Comparison of ENCODE assay signal across 20 mouse cellular contexts in the genomic region with DNA sequence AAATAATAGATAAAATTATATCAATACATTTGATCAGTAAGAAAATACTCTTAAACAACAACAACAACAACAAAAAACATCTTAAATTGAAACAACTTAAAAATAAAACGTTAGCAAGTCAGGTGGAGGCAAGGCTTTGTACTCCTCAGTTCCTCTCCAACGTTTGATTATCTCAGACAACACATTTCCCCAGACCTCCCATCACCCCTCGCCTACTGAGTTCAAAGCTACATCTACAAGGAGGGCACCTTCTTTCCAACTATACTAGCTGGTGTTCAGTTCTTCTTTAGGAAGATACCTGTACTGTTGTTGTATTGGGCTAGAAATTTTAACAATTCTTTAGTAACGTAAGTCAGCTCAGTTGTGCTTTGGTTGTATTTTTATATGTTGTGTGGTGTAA. TPM values are rescaled to one million over a fixed set of nuclear protein-coding genes. Genes with fewer than 3 reads are reported as not detected.
DNase-seq lines count a peak whose midpoint lies in the region; ATAC-seq and TF ChIP-seq lines count a peak whose summit lies in the region.
"Had no signal": no experiment of that assay in that cellular context is flagged by ENCODE, and none has a peak within 500 bp of the region (broad histone marks: within the 10 kb centered on the region; RNA-seq: fewer than 3 reads in every experiment).

No protein-coding gene starts in this region.

- H3K4me1 ChIP-seq in liver, embryonic 12.5 days, result peaks cover 11% of the 10 kb centered on the region
- no peaks in the 10 kb centered on the region for H3K4me1 ChIP-seq in liver, postnatal 0 days (ENCODE audit: insufficient read depth)
- H3K4me1 ChIP-seq: embryonic facial prominence, embryonic 12.5 days; forebrain, embryonic 15.5 days; heart, embryonic 12.5 days; hindbrain, embryonic 10.5 days had no signal

- TF ChIP-seq EP300 in liver, postnatal 0 days (IDR thresholded peaks at IDR 0.05; ENCODE audit: low read depth), result peak; percentile 19; the same call in 1 of the 2 replicates

- H3K27me3 ChIP-seq in liver, embryonic 12.5 days (replicated peaks), result no peaks in the 10 kb centered on the region
- no peaks in the 10 kb centered on the region for H3K27me3 ChIP-seq in liver, postnatal 0 days (ENCODE audit: insufficient read depth, low read length)
- H3K27me3 ChIP-seq: embryonic facial prominence, embryonic 12.5 days; forebrain, embryonic 15.5 days; heart, embryonic 12.5 days; Patski had no signal

- no peak overlapping the region for H3K4me2 ChIP-seq in liver, embryonic 12.5 days
- H3K4me2 ChIP-seq in liver, postnatal 0 days (ENCODE audit: low read depth, low read length), result no peak overlapping the region
- H3K4me2 ChIP-seq: embryonic facial prominence, embryonic 12.5 days; forebrain, embryonic 15.5 days; heart, embryonic 12.5 days; hindbrain, embryonic 14.5 days had no signal

- peak overlapping the region; percentile 67 for H3K27ac ChIP-seq in liver, embryonic 12.5 days
- H3K27ac ChIP-seq in liver, postnatal 0 days (ENCODE audit: low read depth), result no peak overlapping the region
- H3K27ac ChIP-seq: embryonic facial prominence, embryonic 12.5 days; forebrain, embryonic 15.5 days; hindbrain, embryonic 10.5 days; hindbrain, embryonic 14.5 days had no signal

- WGBS in liver, embryonic 12.5 days (ENCODE audit: insufficient replicate concordance), result 32% methylated on average over 4 of the region's 4 CpGs
- 64% methylated on average over 4 of the region's 4 CpGs for WGBS in liver, postnatal 0 days (ENCODE audit: insufficient replicate concordance)

- no peaks in the 10 kb centered on the region for H3K9me3 ChIP-seq in liver, embryonic 12.5 days (replicated peaks)
- H3K9me3 ChIP-seq in liver, postnatal 0 days (ENCODE audit: low read length), result no peaks in the 10 kb centered on the region
- H3K9me3 ChIP-seq: embryonic facial prominence, embryonic 12.5 days; forebrain, embryonic 15.5 days; heart, embryonic 12.5 days; hindbrain, embryonic 10.5 days had no signal

- DNase-seq in c-Kit-positive CD71-positive TER-119-positive erythroid progenitor cells, embryonic 14.5 days (ENCODE audit: low spot score), result peak; percentile 35
- DNase-seq in liver, postnatal 0 days, result no peak
- DNase-seq in MN1 (ENCODE audit: low spot score), result no peak
- DNase-seq in kidney, postnatal 4 days, result no peak
- DNase-seq in cerebellum, adult 18-20 months, result no peak
- DNase-seq: adrenal gland, adult 8-10 months; adrenal gland, postnatal 36 days; cerebellum, adult 11 months; cerebellum, adult 9-10 months; cerebellum, postnatal 25 days; gastrocnemius, postnatal 10 days; heart, adult 18-20 months had no signal

- ATAC-seq in liver, embryonic 12.5 days, result peak; percentile 83
- ATAC-seq in liver, postnatal 0 days, result no peak; the same call in 1 of the 2 replicates
- ATAC-seq: activated CD4-positive, CD25-positive, alpha-beta regulatory T cell, adult 4 months; forebrain, embryonic 15.5 days; Patski had no signal

- no peak for TF ChIP-seq CTCF in liver, postnatal 0 days (IDR thresholded peaks at IDR 0.05; ENCODE audit: low read depth)

- no peak overlapping the region for H3K9ac ChIP-seq in liver, embryonic 12.5 days
- no peak overlapping the region for H3K9ac ChIP-seq in liver, postnatal 0 days (replicated peaks)
- H3K9ac ChIP-seq: embryonic facial prominence, embryonic 12.5 days; forebrain, embryonic 15.5 days; heart, embryonic 12.5 days; hindbrain, embryonic 14.5 days had no signal

- H3K4me3 ChIP-seq in liver, embryonic 12.5 days, result no peak overlapping the region
- H3K4me3 ChIP-seq in liver, postnatal 0 days (ENCODE audit: low read depth, low read length), result no peak overlapping the region
- H3K4me3 ChIP-seq: embryonic facial prominence, embryonic 12.5 days; forebrain, embryonic 15.5 days; heart, embryonic 12.5 days; hindbrain, embryonic 10.5 days had no signal

- H3K36me3 ChIP-seq in liver, embryonic 12.5 days, result peaks cover 21% of the 10 kb centered on the region; the same call in 1 of the 2 replicates
- H3K36me3 ChIP-seq in liver, postnatal 0 days (replicated peaks; ENCODE audit: insufficient read depth, low read length), result peaks cover 3% of the 10 kb centered on the region
- H3K36me3 ChIP-seq: embryonic facial prominence, embryonic 12.5 days; forebrain, embryonic 15.5 days had no signal

RNA-seq across cellular contexts. Expression of gene Nudt6, which starts 49.3 kb away (rescaled TPM):
- polyA plus RNA-seq in liver, embryonic 12.5 days (2016; fragmentation: Nextera tagmentation; extraction: Ambion mirVana), result 5.4 and 5.8 TPM in 2 replicates
- polyA plus RNA-seq in liver, postnatal 0 days (2015; fragmentation: Nextera tagmentation; extraction: Ambion mirVana), result 11.2 and 11.4 TPM in 2 replicates

RNA-seq across cellular contexts. Expression of gene Spata5, which starts 49.7 kb away (rescaled TPM):
- polyA plus RNA-seq in liver, embryonic 12.5 days (2016; fragmentation: Nextera tagmentation; extraction: Ambion mirVana), result 32.7 and 38.8 TPM in 2 replicates
- polyA plus RNA-seq in liver, postnatal 0 days (2015; fragmentation: Nextera tagmentation; extraction: Ambion mirVana), result 10.1 and 13.8 TPM in 2 replicates
